Mouse (Mus musculus) kidney, adult 8-10 months (tissue): ENCODE results near the gene Vps26b.

Experiments
- DNase-seq, 2 experiments: peaks; one replicate each; pipeline ENCODE4 v3.0.0; 2022

The Vps26b gene

GRCm38 (mm10) chr9:26993118-26993517 is 36.7 kb downstream of the Vps26b start:
- DNase-seq = no peak

GRCm38 (mm10) chr9:26990181-26990580 is 39.7 kb downstream of the Vps26b start:
- DNase-seq = no peak

- DNase-seq = no peak
These were observed 44.1 kb downstream of the Vps26b start for GRCm38 (mm10) chr9:26985668-26986277.

GRCm38 (mm10) chr9:26985090-26985613 is 44.7 kb downstream of the Vps26b start:
- DNase-seq = no peak

GRCm38 (mm10) chr9:26978776-26979175 is 51.1 kb downstream of the Vps26b start:
- DNase-seq = peak; percentile 16 to 33

- no peak for DNase-seq
These were observed 52.1 kb downstream of the Vps26b start for GRCm38 (mm10) chr9:26977754-26978153.
